Mouse (Mus musculus) forebrain, embryonic 12.5 days (tissue): Measurements from ENCODE around the gene Ulk4. TPM values are rescaled to one million over a fixed set of nuclear protein-coding genes. Genes with fewer than 3 reads are reported as not detected.

ENCODE experiments used
- ATAC-seq: fragments of 200-750 bp; cut with Nextera tagmentation; 2 replicates; pipeline ENCODE4 v1.8.0; 2017; ENCODE audit warnings: moderate TSS enrichment; ENCODE audit not compliant: low FRiP score
- H3K27ac ChIP-seq: fragments of 300-500 bp; sonication (generic); 2 replicates; pipeline ENCODE4 v1.5.1; 2016; ENCODE audit warnings: mild to moderate bottlenecking
- H3K27me3 ChIP-seq: fragments of 300-500 bp; sonication (generic); 2 replicates; pipeline ENCODE4 v1.6.1; 2016; ENCODE audit warnings: mild to moderate bottlenecking
- H3K36me3 ChIP-seq: fragments of 300-500 bp; sonication (generic); replicated peaks from 2 replicates; pipeline ENCODE4 v1.6.1; 2016; ENCODE audit warnings: mild to moderate bottlenecking
- H3K4me1 ChIP-seq: fragments of 300-500 bp; sonication (generic); 2 replicates; pipeline ENCODE4 v1.6.1; 2016
- H3K4me2 ChIP-seq: fragments of 300-500 bp; sonication (generic); 2 replicates; pipeline ENCODE4 v1.6.1; 2016; ENCODE audit warnings: mild to moderate bottlenecking, moderate library complexity
- H3K4me3 ChIP-seq: fragments of 300-500 bp; sonication (generic); replicated peaks from 2 replicates; pipeline ENCODE4 v1.5.1; 2016; ENCODE audit warnings: mild to moderate bottlenecking
- H3K9ac ChIP-seq: fragments of 300-500 bp; sonication (generic); 2 replicates; pipeline ENCODE4 v1.6.1; 2016; ENCODE audit warnings: mild to moderate bottlenecking
- H3K9me3 ChIP-seq: fragments of 300-500 bp; sonication (generic); 2 replicates; pipeline ENCODE4 v1.6.1; 2016
- WGBS: fragments of 180-500 bp; shearing (Covaris S2); methylation state at CpG from one replicate; pipeline ENCODE4 v1.1.7; 2016; 5-methylcytosine and 5-hydroxymethylcytosine counted together
- polyA plus RNA-seq: library from polyadenylated mRNA; unstranded; fragments of >200 nt; fragmentation: Nextera tagmentation; extraction: Ambion mirVana; gene quantifications from 2 replicates; pipeline ENCODE4 v1.2.1, GENCODE M21; 2016

Ulk4 gene
- polyA plus RNA-seq, 1 experiment from 2014 or later, result 179 TPM

DNA sequence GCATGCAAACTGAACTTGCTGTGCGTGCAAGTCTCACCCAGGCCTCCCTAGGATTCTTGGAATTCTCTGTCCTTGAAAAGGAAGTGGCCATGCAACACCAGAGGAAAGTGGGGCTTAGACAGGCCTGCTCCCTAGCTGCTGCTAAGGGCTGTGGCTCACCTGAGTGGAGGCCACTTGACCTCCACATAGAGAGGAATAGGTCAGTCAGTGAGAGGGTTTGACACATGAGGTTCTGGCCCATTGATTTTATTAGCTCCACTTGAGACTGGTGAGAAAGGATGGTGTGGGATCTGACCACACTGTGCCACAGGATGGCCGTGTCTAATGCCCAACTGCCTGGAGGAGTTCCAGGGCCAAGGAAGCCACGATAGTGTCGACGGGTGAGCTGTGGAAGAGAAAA is 312.8 kb downstream of the Ulk4 start:
- no peak for ATAC-seq
- H3K27ac ChIP-seq, result 0 out of 2 replicates have a peak overlapping the region, but pooled peaks have one; percentile 31
- peaks cover 96% of the 10 kb centered on the region for H3K36me3 ChIP-seq
- H3K4me1 ChIP-seq, result no peaks in the 10 kb centered on the region; the same call in 1 of the 2 replicates
- H3K4me3 ChIP-seq, result no peak overlapping the region
- 89% methylated on average over 5 of the region's 5 CpGs for WGBS
- no peaks in the 10 kb centered on the region for H3K27me3 ChIP-seq
- H3K4me2 ChIP-seq, result no peak overlapping the region
- no peak overlapping the region for H3K9ac ChIP-seq
- H3K9me3 ChIP-seq, result no peaks in the 10 kb centered on the region

DNA sequence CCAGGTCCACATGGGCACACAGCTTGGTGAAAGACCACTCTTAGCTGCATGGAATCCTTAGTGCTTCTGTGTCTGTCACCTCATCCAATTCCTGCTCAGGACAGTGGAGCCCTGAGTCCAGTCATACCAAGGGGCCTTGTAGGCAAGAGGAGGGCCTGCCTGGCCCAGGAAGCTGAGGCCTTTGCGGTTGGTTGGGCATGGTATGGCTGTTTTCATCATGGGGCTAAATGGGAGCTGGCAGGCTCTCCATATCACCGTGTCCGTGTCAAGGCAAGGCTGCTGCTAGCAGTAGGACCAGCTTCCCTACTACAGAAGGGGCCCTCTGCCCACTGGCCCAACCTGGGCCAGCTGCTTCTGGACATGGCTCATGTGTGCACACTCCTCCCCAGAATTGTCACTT is 313.3 kb downstream of the Ulk4 start:
- peaks cover 96% of the 10 kb centered on the region for H3K36me3 ChIP-seq
- H3K27ac ChIP-seq, result 0 out of 2 replicates have a peak overlapping the region, but pooled peaks have one; percentile 31
- ATAC-seq, result no peak
- H3K4me2 ChIP-seq, result no peak overlapping the region
- H3K4me3 ChIP-seq, result no peak overlapping the region
- no peaks in the 10 kb centered on the region; the same call in 1 of the 2 replicates for H3K4me1 ChIP-seq
- 91% methylated on average over 3 of the region's 3 CpGs for whole genome bisulfite sequencing
- no peaks in the 10 kb centered on the region for H3K27me3 ChIP-seq
- no peaks in the 10 kb centered on the region for H3K9me3 ChIP-seq
- H3K9ac ChIP-seq, result no peak overlapping the region

DNA sequence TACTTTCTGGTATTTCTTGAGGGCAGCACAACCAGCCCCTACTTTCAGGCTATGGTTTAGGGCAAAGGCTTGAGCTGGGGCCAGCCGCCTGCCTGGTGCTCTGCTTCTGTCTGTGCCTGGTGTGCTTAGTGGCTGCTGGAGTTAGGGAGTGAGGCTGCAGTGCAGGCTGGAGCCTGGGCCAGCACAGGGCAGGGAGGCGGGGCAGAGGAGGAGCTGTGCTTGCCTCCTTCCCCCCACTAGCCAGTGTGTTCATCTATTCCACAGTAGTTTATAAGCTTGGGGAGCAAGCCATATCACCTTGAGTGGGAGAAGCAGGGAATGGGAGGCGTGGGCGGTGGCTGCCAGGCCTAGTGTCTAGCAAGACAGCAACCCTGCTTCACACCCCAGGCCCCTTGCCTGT is 313.9 kb downstream of the Ulk4 start:
- no peak for ATAC-seq
- Histone ChIP-seq H3K9ac (no peak overlapping the region), H3K27ac (peak overlapping the region; percentile 38; the same call in 1 of the 2 replicates), H3K27me3 (no peaks in the 10 kb centered on the region), H3K36me3 (peaks cover 96% of the 10 kb centered on the region), H3K4me3 (no peak overlapping the region), H3K4me2 (no peak overlapping the region), H3K9me3 (no peaks in the 10 kb centered on the region), H3K4me1 (no peaks in the 10 kb centered on the region; the same call in 1 of the 2 replicates)
- 88% methylated on average over 4 of the region's 4 CpGs for WGBS

DNA sequence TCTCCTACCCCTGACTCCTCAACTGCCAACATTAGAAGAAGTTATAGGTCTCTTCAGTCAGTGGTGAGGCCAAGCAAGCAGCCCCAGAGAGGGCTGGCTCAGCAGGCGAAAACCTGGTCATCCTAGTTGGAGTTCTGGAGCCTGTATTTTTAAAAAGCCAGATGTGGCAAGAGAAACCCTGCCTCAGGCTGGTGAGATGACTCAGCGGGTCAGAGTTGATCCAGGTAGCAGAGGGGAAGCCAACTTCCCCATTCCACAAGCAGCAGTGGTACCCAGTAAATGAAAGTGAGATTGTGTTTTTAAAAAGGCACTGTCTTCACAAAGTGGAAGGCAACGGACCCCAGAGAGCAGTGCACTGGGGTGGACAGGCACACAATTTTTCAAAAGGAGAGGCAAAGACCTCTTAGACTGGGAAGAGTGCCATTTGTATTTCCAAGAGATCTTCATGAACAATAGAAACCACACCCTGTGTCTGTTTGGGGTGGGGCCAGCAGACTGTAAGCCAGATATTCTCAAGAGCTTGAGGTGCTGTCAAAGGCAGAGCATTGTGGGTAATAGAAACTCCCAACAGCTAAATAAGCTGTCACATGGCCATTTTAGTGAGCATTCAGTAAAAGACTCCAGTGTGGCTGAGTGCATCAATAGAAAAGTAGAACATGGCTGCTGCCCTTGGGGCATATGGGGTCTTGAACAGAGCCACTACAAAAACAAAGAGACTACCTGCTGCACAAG is 314.9 kb downstream of the Ulk4 start:
- no peaks in the 10 kb centered on the region for H3K27me3 ChIP-seq
- WGBS, result 77% methylated on average over 3 of the region's 3 CpGs
- H3K27ac ChIP-seq, result 0 out of 2 replicates have a peak overlapping the region, but pooled peaks have one; percentile 27
- no peak overlapping the region for H3K4me3 ChIP-seq
- H3K9ac ChIP-seq, result no peak overlapping the region
- no peak overlapping the region for H3K4me2 ChIP-seq
- ATAC-seq, result no peak
- H3K36me3 ChIP-seq, result peaks cover 99% of the 10 kb centered on the region
- H3K4me1 ChIP-seq, result no peaks in the 10 kb centered on the region; the same call in 1 of the 2 replicates
- H3K9me3 ChIP-seq, result no peaks in the 10 kb centered on the region

DNA sequence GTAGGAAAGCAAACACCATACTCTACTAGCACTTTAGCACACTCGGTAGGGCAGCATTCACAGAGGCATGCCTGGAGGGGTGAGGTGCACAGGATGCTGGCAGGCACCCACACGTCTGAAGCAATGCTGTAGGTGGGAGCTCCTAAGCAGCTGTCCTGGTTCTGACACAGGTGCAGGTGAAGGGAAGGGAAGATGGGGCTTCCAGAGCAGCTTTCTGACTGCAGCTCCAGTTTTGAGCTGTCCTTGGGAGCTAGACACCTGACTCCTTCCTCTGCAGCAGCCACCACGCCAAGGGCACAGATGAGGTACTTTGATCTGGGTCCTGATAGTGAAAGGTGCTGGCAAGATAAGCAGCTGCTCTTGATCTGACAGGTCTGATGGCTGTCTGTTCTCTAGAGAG is 315.5 kb downstream of the Ulk4 start:
- Histone ChIP-seq H3K9me3 (no peaks in the 10 kb centered on the region), H3K27me3 (no peaks in the 10 kb centered on the region), H3K4me2 (no peak overlapping the region), H3K9ac (no peak overlapping the region), H3K4me1 (no peaks in the 10 kb centered on the region; the same call in 1 of the 2 replicates), H3K4me3 (no peak overlapping the region), H3K27ac (no peak overlapping the region), H3K36me3 (peaks cover 99% of the 10 kb centered on the region)
- 73% methylated on average over 3 of the region's 3 CpGs for WGBS
- ATAC-seq, result no peak

DNA sequence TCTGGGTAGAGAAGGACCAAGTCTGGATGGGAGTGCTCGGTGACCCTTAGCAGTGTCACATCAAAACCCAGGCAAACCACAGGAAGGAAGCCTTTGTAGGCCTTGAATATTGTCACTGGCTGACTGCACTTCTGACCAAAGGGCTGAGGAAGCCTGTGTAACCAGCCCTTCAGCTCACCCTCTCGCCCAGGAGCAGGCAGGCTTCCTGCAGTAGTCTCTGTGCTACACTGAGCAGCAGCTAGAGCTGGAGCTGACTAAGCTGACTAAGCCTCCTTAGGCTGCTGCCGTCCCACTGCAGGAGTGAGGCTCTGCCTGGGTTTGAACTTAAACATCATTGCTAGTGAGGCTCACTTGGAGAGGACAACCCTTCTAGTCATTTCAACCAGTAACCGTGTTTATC is 316.4 kb downstream of the Ulk4 start:
- Histone ChIP-seq H3K4me2 (no peak overlapping the region), H3K27ac (no peak overlapping the region), H3K9ac (no peak overlapping the region), H3K36me3 (peaks cover 99% of the 10 kb centered on the region), H3K27me3 (no peaks in the 10 kb centered on the region), H3K4me1 (no peaks in the 10 kb centered on the region; the same call in 1 of the 2 replicates), H3K9me3 (no peaks in the 10 kb centered on the region), H3K4me3 (no peak overlapping the region)
- ATAC-seq, result no peak
- 89% methylated on average over 4 of the region's 4 CpGs for WGBS

DNA sequence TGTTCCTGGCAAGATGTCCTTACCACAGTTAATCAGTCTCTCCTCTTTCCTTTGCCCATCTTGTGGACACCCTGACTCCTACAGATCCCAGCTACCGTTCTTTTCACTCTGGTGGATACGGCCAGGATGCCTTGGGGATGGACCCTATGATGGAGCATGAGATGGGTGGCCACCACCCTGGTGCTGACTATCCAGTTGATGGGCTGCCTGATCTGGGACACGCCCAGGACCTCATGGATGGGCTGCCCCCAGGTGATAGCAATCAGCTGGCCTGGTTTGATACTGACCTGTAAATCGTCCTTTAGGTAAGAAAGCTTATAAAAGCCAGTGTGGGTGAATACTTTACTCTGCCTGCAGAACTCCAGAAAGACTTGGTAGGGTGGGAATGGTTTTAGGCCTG is 317.8 kb downstream of the Ulk4 start:
- 91% methylated on average over 4 of the region's 4 CpGs for WGBS

DNA sequence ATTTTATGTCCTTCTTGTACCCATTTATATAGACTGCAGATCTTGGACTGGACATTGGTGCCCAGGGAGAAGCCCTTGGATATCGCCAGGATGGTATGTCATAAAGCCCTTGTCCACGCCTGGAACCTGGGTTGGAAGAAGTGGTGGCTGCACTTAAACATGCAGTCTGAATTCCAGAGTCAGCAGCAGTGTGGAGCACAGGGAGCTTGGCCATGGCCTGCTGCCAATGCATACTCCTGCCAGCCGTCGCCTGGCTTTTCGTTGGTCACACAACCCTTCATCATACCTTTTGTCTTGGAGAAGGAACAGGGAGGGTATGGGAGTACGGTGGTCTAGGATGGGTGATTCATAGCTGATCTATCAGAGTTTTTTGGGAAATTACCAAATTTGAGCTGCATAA is 318.4 kb downstream of the Ulk4 start:
- ATAC-seq, result no peak
- no peaks in the 10 kb centered on the region for H3K4me1 ChIP-seq
- no peak overlapping the region for H3K9ac ChIP-seq
- H3K4me2 ChIP-seq, result no peak overlapping the region
- H3K36me3 ChIP-seq, result peaks cover 99% of the 10 kb centered on the region
- H3K27me3 ChIP-seq, result no peaks in the 10 kb centered on the region
- no peak overlapping the region for H3K27ac ChIP-seq
- H3K4me3 ChIP-seq, result no peak overlapping the region
- WGBS, result 89% methylated on average over 6 of the region's 6 CpGs
- no peaks in the 10 kb centered on the region for H3K9me3 ChIP-seq

More for the DNA sequence above, 317.8 kb downstream of the Ulk4 start:
- no peak overlapping the region for H3K9ac ChIP-seq
- H3K4me2 ChIP-seq, result no peak overlapping the region
- H3K4me1 ChIP-seq, result no peaks in the 10 kb centered on the region; the same call in 1 of the 2 replicates
- H3K36me3 ChIP-seq, result peaks cover 99% of the 10 kb centered on the region
- no peaks in the 10 kb centered on the region for H3K9me3 ChIP-seq
- ATAC-seq, result no peak
- H3K27ac ChIP-seq, result no peak overlapping the region
- H3K4me3 ChIP-seq, result no peak overlapping the region
- no peaks in the 10 kb centered on the region for H3K27me3 ChIP-seq

DNA sequence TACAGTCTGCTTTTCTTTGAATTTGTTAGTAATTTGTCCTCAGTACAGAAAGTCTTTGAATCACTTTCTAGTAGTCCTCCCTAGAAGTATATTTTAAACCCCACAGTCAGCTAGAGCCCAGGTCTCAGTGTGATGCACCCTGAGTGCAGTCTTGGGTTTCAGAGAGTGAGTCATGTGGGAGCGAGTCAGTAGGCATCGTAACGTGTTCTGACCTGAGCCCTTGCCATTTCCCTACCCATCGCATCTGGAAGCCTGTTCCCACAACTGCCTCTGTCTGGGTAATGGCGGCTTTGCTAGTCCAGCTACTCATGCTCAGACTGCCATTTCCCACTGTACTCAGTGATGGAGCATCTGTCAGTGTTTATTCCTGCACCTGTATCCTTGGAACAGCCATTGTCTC is 318.9 kb downstream of the Ulk4 start:
- H3K36me3 ChIP-seq, result peaks cover 99% of the 10 kb centered on the region
- ATAC-seq, result no peak
- WGBS, result 88% methylated on average over 5 of the region's 5 CpGs

DNA sequence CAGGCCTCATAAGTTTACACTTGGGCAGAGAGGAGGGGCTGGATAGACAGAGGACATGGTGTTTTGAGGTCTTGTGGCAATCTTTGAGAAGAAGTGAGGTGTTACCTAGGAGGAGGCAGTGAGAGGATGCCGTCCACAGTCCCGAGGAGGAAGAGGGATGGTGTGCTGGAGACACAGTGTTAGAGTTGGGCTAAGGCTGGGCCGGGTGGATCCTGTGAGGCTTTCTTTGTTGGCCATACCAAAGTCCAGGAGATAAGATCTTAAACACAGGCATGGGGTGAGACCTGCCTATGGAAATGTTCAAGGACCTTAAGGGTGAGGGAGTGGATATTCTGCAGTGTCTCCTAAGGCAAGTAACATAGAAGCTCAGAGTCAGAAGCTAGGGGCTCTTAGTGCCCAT is 325.1 kb downstream of the Ulk4 start:
- Histone ChIP-seq H3K9me3 (no peaks in the 10 kb centered on the region), H3K9ac (no peak overlapping the region), H3K4me1 (peaks cover 11% of the 10 kb centered on the region; the same call in 1 of the 2 replicates), H3K4me2 (no peak overlapping the region), H3K36me3 (peaks cover 72% of the 10 kb centered on the region), H3K4me3 (no peak overlapping the region), H3K27me3 (no peaks in the 10 kb centered on the region), H3K27ac (no peak overlapping the region)
- ATAC-seq, result no peak
- 91% methylated on average over 3 of the region's 3 CpGs for WGBS

More for the DNA sequence above, 318.9 kb downstream of the Ulk4 start:
- Histone ChIP-seq H3K4me2 (no peak overlapping the region), H3K9ac (no peak overlapping the region), H3K4me3 (no peak overlapping the region), H3K27me3 (no peaks in the 10 kb centered on the region), H3K4me1 (no peaks in the 10 kb centered on the region), H3K27ac (no peak overlapping the region), H3K9me3 (no peaks in the 10 kb centered on the region)

DNA sequence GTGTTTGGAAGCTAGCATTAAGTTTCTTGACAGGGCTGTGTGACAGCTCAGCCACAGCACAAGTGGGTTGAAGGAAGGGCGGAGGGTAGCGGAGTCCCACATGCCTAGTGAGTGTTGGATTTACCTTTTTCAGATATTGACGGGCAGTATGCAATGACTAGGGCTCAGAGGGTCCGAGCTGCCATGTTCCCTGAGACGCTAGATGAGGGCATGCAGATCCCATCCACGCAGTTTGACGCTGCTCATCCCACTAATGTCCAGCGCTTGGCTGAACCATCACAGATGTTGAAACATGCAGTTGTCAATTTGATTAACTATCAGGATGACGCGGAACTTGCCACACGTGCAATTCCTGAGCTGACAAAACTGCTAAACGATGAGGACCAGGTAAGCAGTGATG is 326.2 kb downstream of the Ulk4 start:
- Histone ChIP-seq H3K4me3 (no peak overlapping the region), H3K4me1 (peaks cover 17% of the 10 kb centered on the region; the same call in 1 of the 2 replicates), H3K27me3 (no peaks in the 10 kb centered on the region), H3K9me3 (no peaks in the 10 kb centered on the region), H3K27ac (no peak overlapping the region), H3K4me2 (no peak overlapping the region), H3K9ac (no peak overlapping the region), H3K36me3 (peaks cover 60% of the 10 kb centered on the region)
- WGBS, result 96% methylated on average over 12 of the region's 12 CpGs
- no peak for ATAC-seq

DNA sequence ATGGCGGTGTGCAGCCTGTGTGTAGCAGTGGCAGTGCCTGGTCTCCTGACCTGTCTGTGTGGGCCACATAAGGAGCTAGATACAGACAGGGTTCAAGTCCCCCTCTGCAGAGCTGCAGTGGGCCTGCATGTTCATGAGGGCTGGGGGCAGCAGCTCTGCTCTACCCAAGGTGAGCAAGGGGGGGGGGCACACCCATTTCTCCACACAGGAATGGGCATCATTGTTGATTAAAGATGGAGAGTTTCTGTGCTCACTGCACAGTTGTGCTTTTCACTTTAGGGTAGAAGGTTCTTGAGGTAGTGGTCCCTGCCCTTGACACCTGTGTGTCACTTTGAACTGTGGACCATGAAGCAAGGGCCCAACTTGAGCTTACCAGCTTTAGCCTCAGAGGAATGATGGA is 328.2 kb downstream of the Ulk4 start:
- peaks cover 23% of the 10 kb centered on the region; the same call in 1 of the 2 replicates for H3K4me1 ChIP-seq
- peaks cover 41% of the 10 kb centered on the region for H3K36me3 ChIP-seq
- H3K27me3 ChIP-seq, result no peaks in the 10 kb centered on the region
- 91% methylated on average over 1 of the region's 1 CpGs for WGBS
- H3K27ac ChIP-seq, result no peak overlapping the region
- no peak for ATAC-seq
- H3K4me2 ChIP-seq, result no peak overlapping the region
- no peak overlapping the region for H3K4me3 ChIP-seq
- no peak overlapping the region for H3K9ac ChIP-seq
- H3K9me3 ChIP-seq, result no peaks in the 10 kb centered on the region

DNA sequence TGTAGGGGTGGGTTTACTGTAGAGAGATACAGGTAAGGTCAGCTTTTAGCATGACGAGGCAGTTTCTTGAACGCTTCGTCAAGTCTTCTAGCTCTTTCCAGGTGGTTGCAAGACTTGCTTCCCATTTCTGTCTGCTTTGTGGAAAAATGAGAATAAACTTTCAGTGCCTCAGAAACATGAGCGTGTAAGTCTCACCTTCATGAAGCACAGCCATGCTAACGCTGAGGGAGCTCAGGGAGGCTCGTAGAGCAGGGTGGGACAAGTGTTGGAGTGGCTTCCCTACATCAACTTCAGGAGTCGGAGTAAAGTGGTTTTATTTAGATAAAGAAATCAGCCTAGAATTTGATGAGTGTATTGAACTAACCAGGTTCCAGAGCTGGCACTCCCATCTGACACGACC is 330.9 kb downstream of the Ulk4 start:
- no peak overlapping the region for H3K4me2 ChIP-seq
- H3K4me1 ChIP-seq, result peaks cover 41% of the 10 kb centered on the region
- H3K4me3 ChIP-seq, result no peak overlapping the region
- H3K36me3 ChIP-seq, result peaks cover 17% of the 10 kb centered on the region
- H3K9me3 ChIP-seq, result no peaks in the 10 kb centered on the region
- no peak for ATAC-seq
- 85% methylated on average over 8 of the region's 8 CpGs for WGBS
- H3K27me3 ChIP-seq, result no peaks in the 10 kb centered on the region
- no peak overlapping the region for H3K9ac ChIP-seq
- H3K27ac ChIP-seq, result no peak overlapping the region
